Mouse (Mus musculus) neural tube, embryonic 13.5 days (tissue): ENCODE measurements around the gene Hhipl2. TPM values are rescaled to one million over a fixed set of nuclear protein-coding genes. Genes with fewer than 3 reads are reported as not detected.

Experiments
- ATAC-seq: fragments of 200-750 bp; cut with Nextera tagmentation; 2 replicates; pipeline ENCODE4 v1.8.0; 2017; ENCODE audit warnings: low read depth, mild to moderate bottlenecking, moderate TSS enrichment, moderate library complexity
- H3K27ac ChIP-seq: fragments of 300-500 bp; sonication (generic); replicated peaks from 2 replicates; pipeline ENCODE4 v1.5.1; 2015; ENCODE audit warnings: moderate library complexity, mild to moderate bottlenecking, inconsistent platforms
- H3K27me3 ChIP-seq: fragments of 300-500 bp; sonication (generic); 2 replicates; pipeline ENCODE4 v1.6.1; 2015; ENCODE audit warnings: mild to moderate bottlenecking, inconsistent platforms
- H3K36me3 ChIP-seq: fragments of 300-500 bp; sonication (generic); 2 replicates; pipeline ENCODE4 v1.6.1; 2015; ENCODE audit warnings: mild to moderate bottlenecking, inconsistent platforms
- H3K4me1 ChIP-seq: fragments of 300-500 bp; sonication (generic); replicated peaks from 2 replicates; pipeline ENCODE4 v1.6.1; 2015; ENCODE audit warnings: inconsistent platforms
- H3K4me2 ChIP-seq: fragments of 300-500 bp; sonication (generic); 2 replicates; pipeline ENCODE4 v1.6.1; 2015; ENCODE audit warnings: inconsistent platforms, mild to moderate bottlenecking, moderate library complexity
- H3K4me3 ChIP-seq: fragments of 300-500 bp; sonication (generic); 2 replicates; pipeline ENCODE4 v1.5.1; 2015; ENCODE audit warnings: mild to moderate bottlenecking, inconsistent platforms
- H3K9ac ChIP-seq: fragments of 300-500 bp; sonication (generic); 2 replicates; pipeline ENCODE4 v1.6.1; 2015; ENCODE audit warnings: moderate library complexity, mild to moderate bottlenecking, inconsistent platforms
- H3K9me3 ChIP-seq: fragments of 300-500 bp; sonication (generic); 2 replicates; pipeline ENCODE4 v1.6.1; 2016; ENCODE audit warnings: inconsistent platforms
- WGBS: fragments of 180-500 bp; shearing (Covaris S2); methylation state at CpG from one replicate; pipeline ENCODE4 v1.1.7; 2015; 5-methylcytosine and 5-hydroxymethylcytosine counted together
- polyA plus RNA-seq: library from polyadenylated mRNA; unstranded; fragments of >200 nt; fragmentation: Nextera tagmentation; extraction: Ambion mirVana; gene quantifications from 2 replicates; pipeline ENCODE4 v1.2.1, GENCODE M21; 2015

Gene Hhipl2
- polyA plus RNA-seq, 1 experiment from 2014 or later: 0.08 TPM

DNA sequence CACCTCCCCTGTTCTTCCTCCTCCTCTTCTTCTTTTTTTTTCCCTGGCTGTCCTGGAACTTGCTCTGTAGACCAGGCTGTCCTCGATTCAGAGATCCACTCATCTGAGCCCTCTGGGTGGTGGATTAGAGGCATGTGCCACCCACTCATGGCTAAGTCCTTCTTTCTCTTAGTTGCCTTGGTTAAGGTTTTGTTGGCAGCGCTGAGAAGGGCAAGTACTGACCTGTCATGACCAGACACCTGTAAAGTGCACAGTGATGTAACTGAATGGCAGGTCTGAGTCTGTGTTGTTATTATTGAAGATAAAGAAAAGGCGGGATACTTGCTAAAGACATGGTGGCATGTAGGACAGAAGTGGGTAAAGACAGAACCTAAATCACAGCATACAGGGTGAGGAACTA, 14.6 kb upstream of the Hhipl2 start:
- Histone ChIP-seq H3K4me3 (no peak overlapping the region), H3K9me3 (no peaks in the 10 kb centered on the region), H3K27me3 (no peaks in the 10 kb centered on the region), H3K4me1 (no peaks in the 10 kb centered on the region), H3K4me2 (no peak overlapping the region), H3K9ac (no peak overlapping the region), H3K27ac (no peak overlapping the region), H3K36me3 (peaks cover 74% of the 10 kb centered on the region)
- WGBS: 94% methylated on average over 3 of the region's 3 CpGs
- ATAC-seq: no peak

DNA sequence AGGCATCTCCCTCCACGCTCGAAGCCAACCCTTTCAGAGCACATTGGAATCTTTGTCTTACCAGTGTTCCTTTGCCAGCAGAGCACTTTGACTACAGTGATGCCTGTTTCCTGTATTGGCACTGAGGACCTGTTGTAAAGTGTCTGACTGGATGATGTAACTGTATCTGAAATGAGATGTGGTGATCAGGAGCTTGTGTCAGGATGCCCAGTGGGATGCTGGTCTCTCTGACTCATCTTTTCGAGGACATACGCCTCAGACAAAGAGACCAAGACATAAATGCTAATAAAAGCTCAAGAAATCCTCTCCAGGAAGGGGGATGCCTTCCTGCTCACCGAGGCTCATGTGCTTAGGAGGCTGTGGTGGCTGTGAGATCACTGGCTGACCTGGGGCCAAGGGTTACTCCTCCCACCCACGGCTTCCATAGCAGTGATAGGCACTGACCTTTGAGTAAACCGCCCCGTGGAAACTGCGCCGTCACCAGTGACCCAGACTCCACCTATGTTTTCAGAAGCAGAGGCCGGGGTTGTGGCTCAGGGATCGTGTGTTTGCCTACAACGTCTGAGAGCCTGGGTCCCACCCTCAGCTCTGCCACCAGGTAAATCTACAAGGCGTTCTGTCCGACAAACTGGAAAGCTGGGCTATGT, 3.8 kb upstream of the Hhipl2 start:
- 92% methylated on average over 15 of the region's 15 CpGs for WGBS
- no peak overlapping the region for H3K9ac ChIP-seq
- ATAC-seq: no peak

DNA sequence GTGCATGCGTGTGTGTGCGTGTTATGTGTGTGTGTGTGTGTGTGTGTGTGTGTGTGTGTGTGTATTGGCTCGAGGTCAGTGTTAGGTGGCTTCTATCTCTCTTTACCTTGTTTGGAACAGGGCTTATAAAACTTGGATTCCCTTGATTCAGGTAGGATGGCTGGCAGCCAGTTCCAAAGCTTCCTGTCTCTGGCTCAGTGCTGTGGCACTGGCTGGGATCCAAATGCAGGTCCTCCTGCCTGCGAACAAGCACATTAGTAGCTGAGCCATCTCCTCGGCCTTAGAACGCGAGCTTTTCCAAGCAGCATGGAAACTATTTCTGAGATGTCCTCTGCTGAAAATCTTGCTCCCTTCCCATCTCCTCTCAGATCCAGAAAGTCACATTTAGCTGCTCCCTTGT, 1.7 kb downstream of the Hhipl2 start:
- Histone ChIP-seq H3K9ac (no peak overlapping the region), H3K4me2 (no peak overlapping the region), H3K36me3 (no peaks in the 10 kb centered on the region), H3K9me3 (no peaks in the 10 kb centered on the region), H3K27ac (no peak overlapping the region), H3K27me3 (no peaks in the 10 kb centered on the region), H3K4me3 (no peak overlapping the region), H3K4me1 (no peaks in the 10 kb centered on the region)
- WGBS: 96% methylated on average over 7 of the region's 7 CpGs
- ATAC-seq: no peak

More for the DNA sequence above, 3.8 kb upstream of the Hhipl2 start:
- no peaks in the 10 kb centered on the region for H3K4me1 ChIP-seq
- no peak overlapping the region for H3K27ac ChIP-seq
- H3K4me3 ChIP-seq: no peak overlapping the region
- no peak overlapping the region for H3K4me2 ChIP-seq
- peaks cover 32% of the 10 kb centered on the region for H3K36me3 ChIP-seq
- no peaks in the 10 kb centered on the region for H3K9me3 ChIP-seq
- no peaks in the 10 kb centered on the region for H3K27me3 ChIP-seq

DNA sequence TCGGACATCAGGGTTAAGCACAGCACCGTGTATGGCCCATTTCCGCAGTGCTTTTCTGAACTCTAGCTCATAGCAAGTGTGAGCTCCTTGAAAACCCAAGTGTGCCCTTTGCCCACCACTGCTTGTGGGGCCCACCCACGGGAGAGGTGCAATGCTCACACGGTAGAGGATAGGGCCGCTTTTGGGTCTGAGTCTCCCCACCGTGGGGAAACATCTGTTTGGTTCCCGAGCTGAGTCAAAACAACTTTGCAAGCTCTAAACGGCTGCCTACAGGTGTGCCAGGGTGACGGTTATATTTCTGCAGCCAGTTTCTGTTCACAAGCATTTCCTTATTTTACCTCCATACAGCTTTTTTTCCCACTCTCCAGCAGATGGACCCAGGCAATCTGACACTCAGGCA, 2.3 kb downstream of the Hhipl2 start:
- Histone ChIP-seq H3K27me3 (no peaks in the 10 kb centered on the region), H3K9me3 (no peaks in the 10 kb centered on the region), H3K27ac (no peak overlapping the region), H3K4me1 (no peaks in the 10 kb centered on the region), H3K9ac (no peak overlapping the region), H3K4me3 (no peak overlapping the region), H3K36me3 (no peaks in the 10 kb centered on the region), H3K4me2 (no peak overlapping the region)
- WGBS: 89% methylated on average over 10 of the region's 10 CpGs
- ATAC-seq: no peak

DNA sequence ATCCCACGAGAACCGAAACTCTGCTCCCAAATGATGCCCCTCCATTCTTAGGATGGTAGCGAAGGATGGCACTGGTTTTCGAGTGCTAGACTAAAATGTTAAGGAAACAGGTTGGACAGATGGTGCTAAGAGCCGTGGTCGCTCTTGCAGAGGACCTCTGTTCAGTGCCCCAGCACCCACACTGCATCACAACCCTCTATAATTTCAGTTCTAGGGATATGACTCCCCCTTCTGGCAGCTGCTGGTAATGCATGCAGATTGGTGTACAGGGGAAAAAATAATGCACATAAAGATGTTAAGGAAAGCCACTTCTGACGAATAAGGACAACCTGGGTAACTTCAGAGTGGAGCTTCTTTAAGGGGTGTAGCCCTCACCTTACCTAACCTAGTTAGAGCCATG, 6.1 kb downstream of the Hhipl2 start:
- no peaks in the 10 kb centered on the region for H3K9me3 ChIP-seq
- H3K4me1 ChIP-seq: no peaks in the 10 kb centered on the region
- ATAC-seq: no peak
- no peak overlapping the region for H3K27ac ChIP-seq
- no peaks in the 10 kb centered on the region for H3K36me3 ChIP-seq
- H3K4me3 ChIP-seq: no peak overlapping the region
- 91% methylated on average over 7 of the region's 7 CpGs for WGBS
- no peaks in the 10 kb centered on the region for H3K27me3 ChIP-seq
- H3K4me2 ChIP-seq: no peak overlapping the region
- no peak overlapping the region for H3K9ac ChIP-seq

DNA sequence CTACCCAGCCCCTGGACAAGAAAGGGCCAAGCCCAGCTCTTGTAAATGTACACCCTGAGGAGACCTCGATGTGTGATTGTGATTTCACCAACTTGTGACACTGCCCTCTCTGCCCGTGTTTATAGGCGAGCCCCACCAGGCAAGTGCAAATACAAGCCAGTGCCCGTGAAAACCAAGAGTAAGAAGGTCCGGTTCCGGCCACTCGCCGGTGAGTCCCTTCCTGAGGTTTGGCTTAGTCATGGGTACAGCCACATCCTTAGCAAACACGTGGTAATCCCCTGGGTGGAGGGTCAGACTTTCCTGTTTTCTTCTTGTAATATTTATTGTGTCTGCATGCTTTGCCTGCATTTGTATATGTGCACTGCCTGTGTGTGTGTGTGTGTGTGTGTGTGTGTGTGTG, 16.9 kb downstream of the Hhipl2 start:
- Histone ChIP-seq H3K36me3 (no peaks in the 10 kb centered on the region), H3K27me3 (no peaks in the 10 kb centered on the region), H3K4me2 (no peak overlapping the region), H3K27ac (no peak overlapping the region), H3K4me1 (no peaks in the 10 kb centered on the region), H3K9me3 (no peaks in the 10 kb centered on the region), H3K4me3 (no peak overlapping the region), H3K9ac (no peak overlapping the region)
- ATAC-seq: no peak
- 88% methylated on average over 9 of the region's 9 CpGs for WGBS

DNA sequence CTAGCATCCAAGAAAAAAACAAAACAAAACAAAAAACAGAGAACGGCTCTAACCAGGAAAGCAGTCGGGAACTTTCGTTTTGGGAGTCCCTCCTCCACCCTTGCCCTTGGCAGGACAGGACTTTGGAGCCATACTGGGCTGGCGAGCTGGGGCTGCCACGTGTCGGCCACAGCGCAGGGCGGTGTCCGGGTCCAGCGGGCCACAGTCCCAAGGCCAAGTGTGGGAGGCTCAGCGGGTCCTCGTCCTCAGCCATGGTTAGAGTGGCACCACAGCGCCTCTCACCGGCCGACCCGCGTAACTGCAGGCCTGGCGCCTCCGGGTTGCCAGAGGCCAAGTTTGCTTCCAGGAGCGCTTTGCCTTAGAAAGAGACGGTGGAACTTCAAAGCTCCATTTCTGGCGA, 21.0 kb downstream of the Hhipl2 start:
- Histone ChIP-seq H3K9me3 (no peaks in the 10 kb centered on the region), H3K4me3 (no peak overlapping the region), H3K9ac (no peak overlapping the region; the same call in 1 of the 2 replicates), H3K4me2 (peak overlapping the region; percentile 26), H3K27me3 (no peaks in the 10 kb centered on the region; the same call in 1 of the 2 replicates), H3K27ac (no peak overlapping the region), H3K4me1 (0 out of 2 replicates have a peak, but pooled peaks cover 4% of the 10 kb centered on the region), H3K36me3 (no peaks in the 10 kb centered on the region)
- WGBS: 25% methylated on average over 22 of the region's 22 CpGs
- no peak for ATAC-seq

DNA sequence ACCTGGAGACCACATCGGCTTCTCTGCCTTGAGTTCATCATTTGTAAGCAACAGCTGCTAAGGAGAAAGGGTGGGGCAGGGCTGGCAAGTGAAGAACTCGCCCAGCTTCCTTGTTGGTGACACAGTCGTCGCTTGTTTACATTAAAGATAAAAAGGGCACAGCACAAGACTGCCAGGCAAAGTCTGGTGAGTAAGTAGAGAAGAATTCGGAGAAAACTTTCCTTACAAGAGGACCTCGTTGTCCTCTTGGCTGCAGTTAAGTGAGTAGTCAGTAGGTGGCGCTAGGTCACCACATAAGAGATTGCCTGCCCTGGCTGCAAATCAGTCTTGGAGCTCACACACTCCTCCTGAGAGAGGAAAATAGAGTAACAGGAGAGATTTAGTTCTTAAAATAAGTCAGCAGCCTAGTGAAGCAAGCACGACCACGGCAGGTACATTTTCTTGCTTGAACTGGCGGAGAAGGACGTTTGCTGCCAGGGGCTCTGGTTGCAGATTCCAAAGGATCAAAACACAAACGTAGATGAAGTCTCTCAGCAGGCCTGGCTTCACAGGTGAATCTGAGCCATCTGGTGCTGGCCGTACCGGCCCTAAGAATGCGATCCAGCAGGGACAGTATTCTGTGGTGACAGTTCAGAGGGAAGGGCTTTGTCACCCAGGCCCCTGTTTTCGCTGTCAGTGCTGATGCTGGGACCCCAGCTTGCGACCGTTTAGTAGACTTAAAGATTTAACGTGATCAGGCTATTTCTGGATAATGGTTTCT, 24.2 kb downstream of the Hhipl2 start:
- Histone ChIP-seq H3K4me1 (0 out of 2 replicates have a peak, but pooled peaks cover 4% of the 10 kb centered on the region), H3K27me3 (no peaks in the 10 kb centered on the region; the same call in 1 of the 2 replicates), H3K9ac (no peak overlapping the region), H3K36me3 (no peaks in the 10 kb centered on the region), H3K4me2 (no peak overlapping the region), H3K4me3 (no peak overlapping the region), H3K27ac (no peak overlapping the region), H3K9me3 (no peaks in the 10 kb centered on the region)
- peak; percentile 65; the same call in 1 of the 2 replicates for ATAC-seq
- WGBS: 25% methylated on average over 19 of the region's 19 CpGs

DNA sequence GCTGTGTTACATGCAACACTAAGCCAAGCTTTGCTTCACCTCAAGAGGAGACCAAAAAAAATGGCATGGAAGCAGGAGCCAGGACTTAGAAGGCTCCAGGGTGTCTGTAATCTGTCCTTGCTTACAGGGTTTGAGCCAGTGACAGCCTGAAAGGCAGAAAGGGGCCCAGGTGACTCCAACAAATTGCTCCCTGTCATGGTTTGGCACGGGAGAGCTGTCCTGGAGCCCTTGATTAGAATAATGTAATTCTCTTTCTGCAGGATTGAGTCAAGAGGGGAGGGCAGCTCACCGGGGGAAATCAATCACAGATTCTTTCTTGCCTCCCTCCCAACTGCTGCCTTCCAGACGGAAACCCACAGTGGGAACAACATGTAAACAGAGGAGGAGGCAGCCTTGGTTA, 35.1 kb downstream of the Hhipl2 start:
- Histone ChIP-seq H3K27ac (no peak overlapping the region), H3K4me3 (no peak overlapping the region), H3K9ac (no peak overlapping the region), H3K4me1 (peaks cover 10% of the 10 kb centered on the region; the same call in 1 of the 2 replicates), H3K9me3 (peaks cover 7% of the 10 kb centered on the region; the same call in 1 of the 2 replicates), H3K4me2 (no peak overlapping the region), H3K27me3 (no peaks in the 10 kb centered on the region), H3K36me3 (no peaks in the 10 kb centered on the region)
- ATAC-seq: peak; percentile 67
- WGBS: 14% methylated on average over 3 of the region's 3 CpGs

Other genes with a start within 250 kb of the Hhipl2 start
- 8.1 and 10.0 TPM in 2 replicates for gene Disp1, start 196.7 kb upstream of the Hhipl2 start, polyA plus RNA-seq
- gene Aida, start 121.6 kb upstream of the Hhipl2 start, polyA plus RNA-seq: 53.7 and 56.5 TPM in 2 replicates
- gene Brox, start 120.9 kb upstream of the Hhipl2 start, polyA plus RNA-seq: 100 and 105 TPM in 2 replicates
- gene Mia3, start 48.7 kb upstream of the Hhipl2 start, polyA plus RNA-seq: 105 and 113 TPM in 2 replicates
- gene Taf1a, start 29.2 kb upstream of the Hhipl2 start, polyA plus RNA-seq: 14.1 and 15.6 TPM in 2 replicates